Mouse (Mus musculus) lung, embryonic 14.5 days (tissue): ENCODE results near the gene Olfr1480. TPM values are rescaled to one million over a fixed set of nuclear protein-coding genes. Genes with fewer than 3 reads are reported as not detected.

ENCODE experiments used
- ATAC-seq: fragments of 200-750 bp; cut with Nextera tagmentation; 2 replicates; pipeline ENCODE4 v1.8.0; 2017; ENCODE audit warnings: mild to moderate bottlenecking, moderate TSS enrichment, moderate library complexity; ENCODE audit not compliant: insufficient read depth
- DNase-seq: peaks from one replicate; pipeline ENCODE4 v3.0.0-alpha.2; 2015
- H3K27ac ChIP-seq: fragments of 300-500 bp; sonication (generic); 2 replicates; pipeline ENCODE4 v1.5.1; 2014; ENCODE audit warnings: low read depth, mild to moderate bottlenecking, moderate library complexity
- H3K27me3 ChIP-seq: fragments of 300-500 bp; sonication (generic); 2 replicates; pipeline ENCODE4 v1.6.1; 2014; ENCODE audit warnings: low read length, control low read depth; ENCODE audit not compliant: insufficient read depth
- H3K36me3 ChIP-seq: fragments of 300-500 bp; sonication (generic); 2 replicates; pipeline ENCODE4 v1.6.1; 2014; ENCODE audit warnings: control low read depth; ENCODE audit not compliant: insufficient read depth
- H3K4me1 ChIP-seq: fragments of 300-500 bp; sonication (generic); 2 replicates; pipeline ENCODE4 v1.6.1; 2014; ENCODE audit warnings: antibody characterized with exemption, control low read depth; ENCODE audit not compliant: insufficient read depth
- H3K4me2 ChIP-seq: fragments of 300-500 bp; sonication (generic); 2 replicates; pipeline ENCODE4 v1.6.1; 2014; ENCODE audit warnings: mild to moderate bottlenecking
- H3K4me3 ChIP-seq: fragments of 300-500 bp; sonication (generic); 2 replicates; pipeline ENCODE4 v1.5.1; 2014; ENCODE audit warnings: low read depth, low read length
- H3K9ac ChIP-seq: fragments of 300-500 bp; sonication (generic); 2 replicates; pipeline ENCODE4 v1.6.1; 2014
- H3K9me3 ChIP-seq: fragments of 300-500 bp; sonication (generic); 2 replicates; pipeline ENCODE4 v1.6.1; 2016; ENCODE audit warnings: low read depth, low read length, control low read depth
- CTCF ChIP-seq: IDR thresholded peaks from 2 replicates; pipeline ENCODE4 v1.5.1; 2016; ENCODE audit warnings: antibody characterized with exemption, low read depth
- WGBS: fragments of 180-500 bp; shearing (Covaris S2); extraction: QIAGEN DNeasy Blood & Tissue Kit; methylation state at CpG from one replicate; pipeline ENCODE4 v1.1.7; 2014; 5-methylcytosine and 5-hydroxymethylcytosine counted together
- polyA plus RNA-seq: library from polyadenylated mRNA; unstranded; fragments of >200 nt; fragmentation: Nextera tagmentation; extraction: Ambion mirVana; gene quantifications from 2 replicates; pipeline ENCODE4 v1.2.1, GENCODE M21; 2014

The Olfr1480 gene
- not detected in 2 replicates for polyA plus RNA-seq

- Histone ChIP-seq H3K4me3 (no peak within 1 kb of the TSS), H3K4me2 (no peak within 1 kb of the TSS), H3K36me3 (no peaks in the 10 kb centered on the region), H3K9ac (no peak within 1 kb of the TSS), H3K4me1 (no peaks in the 10 kb centered on the region), H3K27ac (no peak within 1 kb of the TSS), H3K27me3 (no peaks in the 10 kb centered on the region), H3K9me3 (no peaks in the 10 kb centered on the region)
- DNase-seq (no peak), ATAC-seq (no peak)
- no peak for TF ChIP-seq CTCF
- 91% methylated on average over 2 of the region's 2 CpGs for WGBS
Measured at GRCm38 (mm10) chr19:13527613-13528012, at the start of gene Olfr1480. Gene Olfr1480 (plus strand): TSS chr19:13527913.

- Histone ChIP-seq H3K9me3 (no peaks in the 10 kb centered on the region), H3K27me3 (no peaks in the 10 kb centered on the region), H3K36me3 (no peaks in the 10 kb centered on the region), H3K4me3 (no peak within 1 kb of the TSS), H3K9ac (no peak within 1 kb of the TSS), H3K27ac (no peak within 1 kb of the TSS), H3K4me1 (no peaks in the 10 kb centered on the region), H3K4me2 (no peak within 1 kb of the TSS)
- DNase-seq (no peak), ATAC-seq (no peak)
- TF ChIP-seq CTCF = no peak
Measured at GRCm38 (mm10) chr19:13480096-13480495, 47.6 kb upstream of the Olfr1480 start, which contains the start of gene Olfr1475. Gene Olfr1475 (minus strand): TSS chr19:13480196.

GRCm38 (mm10) chr19:13500246-13500645 lies 27.5 kb upstream of the Olfr1480 start, which contains the start of gene Olfr1477:
Gene Olfr1477 (plus strand): TSS chr19:13500546.
- Histone ChIP-seq H3K4me2 (no peak within 1 kb of the TSS), H3K4me3 (no peak within 1 kb of the TSS), H3K9ac (no peak within 1 kb of the TSS), H3K9me3 (no peaks in the 10 kb centered on the region), H3K27ac (no peak within 1 kb of the TSS), H3K27me3 (no peaks in the 10 kb centered on the region), H3K36me3 (no peaks in the 10 kb centered on the region), H3K4me1 (no peaks in the 10 kb centered on the region)
- WGBS = 72% methylated on average over 3 of the region's 3 CpGs
- no peak for TF ChIP-seq CTCF
- ATAC-seq (no peak), DNase-seq (no peak)

Other genes starting within 250 kb of the Olfr1480 start
- not detected in 2 replicates for gene Olfr1465, start 212.4 kb upstream of the Olfr1480 start, polyA plus RNA-seq
- gene Olfr1466, start 189.1 kb upstream of the Olfr1480 start, polyA plus RNA-seq = not detected in 2 replicates
- gene Olfr1467, start 165.7 kb upstream of the Olfr1480 start, polyA plus RNA-seq = not detected in 2 replicates
- gene Olfr1469, start 120.1 kb upstream of the Olfr1480 start, polyA plus RNA-seq = not detected in 2 replicates
- gene Olfr1471, start 84.5 kb upstream of the Olfr1480 start, polyA plus RNA-seq = not detected in 2 replicates
- not detected in 2 replicates for gene Olfr1472, start 71.8 kb upstream of the Olfr1480 start, polyA plus RNA-seq
- not detected in 2 replicates for gene Olfr1474, start 58.3 kb upstream of the Olfr1480 start, polyA plus RNA-seq
- not detected in 2 replicates for gene Olfr1475, start 47.7 kb upstream of the Olfr1480 start, polyA plus RNA-seq
- not detected in 2 replicates for gene Olfr1477, start 27.4 kb upstream of the Olfr1480 start, polyA plus RNA-seq
- not detected in 2 replicates for gene Olfr1484, start 55.6 kb downstream of the Olfr1480 start, polyA plus RNA-seq
- not detected in 2 replicates for gene Olfr1487, start 89.5 kb downstream of the Olfr1480 start, polyA plus RNA-seq
- gene Olfr1489, start 103.7 kb downstream of the Olfr1480 start, polyA plus RNA-seq = not detected in 2 replicates
- gene Olfr1490, start 123.2 kb downstream of the Olfr1480 start, polyA plus RNA-seq = not detected in 2 replicates
- gene Olfr1491, start 169.4 kb downstream of the Olfr1480 start, polyA plus RNA-seq = not detected in 2 replicates
- not detected in 2 replicates for gene Olfr1493-ps1, start 195.4 kb downstream of the Olfr1480 start, polyA plus RNA-seq
- gene Olfr1494, start 211.8 kb downstream of the Olfr1480 start, polyA plus RNA-seq = not detected in 2 replicates
- gene Olfr1495, start 236.7 kb downstream of the Olfr1480 start, polyA plus RNA-seq = not detected in 2 replicates
- gene Olfr1496, start 250.0 kb downstream of the Olfr1480 start, polyA plus RNA-seq = not detected in 2 replicates